Mouse (Mus musculus): ENCODE measurements around the gene 1700067P10Rik. TPM values are rescaled to one million over a fixed set of nuclear protein-coding genes. Genes with fewer than 3 reads are reported as not detected.

1700067P10Rik gene
- polyA plus RNA-seq, 1 experiment from 2014 or later = not detected

- Histone ChIP-seq H3K27me3 (ENCODE audit: control insufficient read depth, insufficient read depth, low read length) (peaks cover 66% of the 10 kb centered on the region), H3K27ac (ENCODE audit: low read depth, low read length) (no peak overlapping the region), H3K36me3 (ENCODE audit: control insufficient read depth, insufficient read depth, low read length) (no peaks in the 10 kb centered on the region), H3K4me2 (ENCODE audit: low read depth, low read length, severe bottlenecking) (peak overlapping the region; percentile 52; the same call in 1 of the 2 replicates), H3K4me3 (ENCODE audit: low read depth, low read length) (0 out of 2 replicates have a peak overlapping the region, but pooled peaks have one; percentile 23), H3K9ac (ENCODE audit: low read length) (no peak overlapping the region), H3K9me3 (ENCODE audit: control insufficient read depth, low read length) (peaks cover 2% of the 10 kb centered on the region; the same call in 1 of the 2 replicates), H3K4me1 (replicated peaks; ENCODE audit: control insufficient read depth, insufficient read depth, low read length) (peaks cover 26% of the 10 kb centered on the region)
- WGBS = under 1% methylated on average over 19 of the region's 19 CpGs
- peak; percentile 58 for DNase-seq (ENCODE audit: low spot score)
- ATAC-seq (replicated peaks; ENCODE audit: low FRiP score) = no peak
Observed at GRCm38 (mm10) chr17:48098528-48098890, 9.4 kb downstream of the 1700067P10Rik start.

- DNase-seq (ENCODE audit: low spot score) (no peak), ATAC-seq (replicated peaks; ENCODE audit: low FRiP score) (no peak)
- peaks cover 59% of the 10 kb centered on the region for H3K27me3 ChIP-seq (ENCODE audit: control insufficient read depth, insufficient read depth, low read length)
- H3K4me2 ChIP-seq (ENCODE audit: low read depth, low read length, severe bottlenecking) = no peak overlapping the region
- H3K4me3 ChIP-seq (ENCODE audit: low read depth, low read length) = no peak overlapping the region
- no peaks in the 10 kb centered on the region for H3K9me3 ChIP-seq (ENCODE audit: control insufficient read depth, low read length)
- H3K4me1 ChIP-seq (replicated peaks; ENCODE audit: control insufficient read depth, insufficient read depth, low read length) = peaks cover 26% of the 10 kb centered on the region
- 7% methylated on average over 11 of the region's 11 CpGs for WGBS
- no peak overlapping the region for H3K9ac ChIP-seq (ENCODE audit: low read length)
- H3K36me3 ChIP-seq (ENCODE audit: control insufficient read depth, insufficient read depth, low read length) = no peaks in the 10 kb centered on the region
- H3K27ac ChIP-seq (ENCODE audit: low read depth, low read length) = no peak overlapping the region
Observed at GRCm38 (mm10) chr17:48099312-48099711, 10.2 kb downstream of the 1700067P10Rik start.

- H3K27ac ChIP-seq (ENCODE audit: low read depth, low read length) = no peak overlapping the region
- peaks cover 24% of the 10 kb centered on the region for H3K4me1 ChIP-seq (replicated peaks; ENCODE audit: control insufficient read depth, insufficient read depth, low read length)
- DNase-seq (ENCODE audit: low spot score) = peak; percentile 94
- ATAC-seq (replicated peaks; ENCODE audit: low FRiP score) = peak; percentile 62
- H3K36me3 ChIP-seq (ENCODE audit: control insufficient read depth, insufficient read depth, low read length) = no peaks in the 10 kb centered on the region
- H3K4me3 ChIP-seq (ENCODE audit: low read depth, low read length) = peak overlapping the region; percentile 11; the same call in 1 of the 2 replicates
- WGBS = 12% methylated on average over 20 of the region's 21 CpGs
- H3K27me3 ChIP-seq (ENCODE audit: control insufficient read depth, insufficient read depth, low read length) = peaks cover 45% of the 10 kb centered on the region
- H3K4me2 ChIP-seq (ENCODE audit: low read depth, low read length, severe bottlenecking) = peak overlapping the region; percentile 36
- no peaks in the 10 kb centered on the region for H3K9me3 ChIP-seq (ENCODE audit: control insufficient read depth, low read length)
- no peak overlapping the region for H3K9ac ChIP-seq (ENCODE audit: low read length)
Observed at GRCm38 (mm10) chr17:48100441-48101417, 11.6 kb downstream of the 1700067P10Rik start.

- Histone ChIP-seq H3K36me3 (ENCODE audit: control insufficient read depth, insufficient read depth, low read length) (no peaks in the 10 kb centered on the region), H3K27me3 (ENCODE audit: control insufficient read depth, insufficient read depth, low read length) (no peaks in the 10 kb centered on the region), H3K4me1 (replicated peaks; ENCODE audit: control insufficient read depth, insufficient read depth, low read length) (no peaks in the 10 kb centered on the region), H3K9me3 (ENCODE audit: control insufficient read depth, low read length) (no peaks in the 10 kb centered on the region), H3K9ac (ENCODE audit: low read length) (no peak overlapping the region), H3K4me2 (ENCODE audit: low read depth, low read length, severe bottlenecking) (no peak overlapping the region), H3K27ac (ENCODE audit: low read depth, low read length) (no peak overlapping the region), H3K4me3 (ENCODE audit: low read depth, low read length) (no peak overlapping the region)
- ATAC-seq (replicated peaks; ENCODE audit: low FRiP score) (no peak), DNase-seq (ENCODE audit: low spot score) (no peak)
- 54% methylated on average over 4 of the region's 4 CpGs for WGBS
Observed at GRCm38 (mm10) chr17:48107333-48107732, 18.2 kb downstream of the 1700067P10Rik start.

- Histone ChIP-seq H3K9me3 (ENCODE audit: control insufficient read depth, low read length) (no peaks in the 10 kb centered on the region), H3K27ac (ENCODE audit: low read depth, low read length) (no peak overlapping the region), H3K9ac (ENCODE audit: low read length) (no peak overlapping the region), H3K36me3 (ENCODE audit: control insufficient read depth, insufficient read depth, low read length) (no peaks in the 10 kb centered on the region), H3K27me3 (ENCODE audit: control insufficient read depth, insufficient read depth, low read length) (no peaks in the 10 kb centered on the region), H3K4me3 (ENCODE audit: low read depth, low read length) (no peak overlapping the region), H3K4me1 (replicated peaks; ENCODE audit: control insufficient read depth, insufficient read depth, low read length) (no peaks in the 10 kb centered on the region), H3K4me2 (ENCODE audit: low read depth, low read length, severe bottlenecking) (no peak overlapping the region)
- WGBS = 64% methylated on average over 6 of the region's 6 CpGs
- no peak for ATAC-seq (replicated peaks; ENCODE audit: low FRiP score)
- DNase-seq (ENCODE audit: low spot score) = no peak
Observed at GRCm38 (mm10) chr17:48107862-48108261, 18.7 kb downstream of the 1700067P10Rik start.

GRCm38 (mm10) chr17:48108520-48108919 is 19.4 kb downstream of the 1700067P10Rik start:
- Histone ChIP-seq H3K4me3 (ENCODE audit: low read depth, low read length) (no peak overlapping the region), H3K27ac (ENCODE audit: low read depth, low read length) (no peak overlapping the region), H3K4me1 (replicated peaks; ENCODE audit: control insufficient read depth, insufficient read depth, low read length) (no peaks in the 10 kb centered on the region), H3K27me3 (ENCODE audit: control insufficient read depth, insufficient read depth, low read length) (no peaks in the 10 kb centered on the region), H3K9me3 (ENCODE audit: control insufficient read depth, low read length) (peaks cover 1% of the 10 kb centered on the region; the same call in 1 of the 2 replicates), H3K36me3 (ENCODE audit: control insufficient read depth, insufficient read depth, low read length) (no peaks in the 10 kb centered on the region), H3K4me2 (ENCODE audit: low read depth, low read length, severe bottlenecking) (no peak overlapping the region), H3K9ac (ENCODE audit: low read length) (no peak overlapping the region)
- 69% methylated on average over 3 of the region's 3 CpGs for WGBS
- DNase-seq (ENCODE audit: low spot score) (no peak), ATAC-seq (replicated peaks; ENCODE audit: low FRiP score) (no peak)

GRCm38 (mm10) chr17:48110547-48111287 is 21.6 kb downstream of the 1700067P10Rik start:
- H3K27ac ChIP-seq (ENCODE audit: low read depth, low read length) = no peak overlapping the region

GRCm38 (mm10) chr17:48118570-48118969 is 29.5 kb downstream of the 1700067P10Rik start:
- WGBS = 56% methylated on average over 1 of the region's 1 CpGs
- H3K27ac ChIP-seq (ENCODE audit: low read depth, low read length) = no peak overlapping the region
- H3K9ac ChIP-seq (ENCODE audit: low read length) = no peak overlapping the region
- no peak for ATAC-seq (replicated peaks; ENCODE audit: low FRiP score)
- peaks cover 2% of the 10 kb centered on the region; the same call in 1 of the 2 replicates for H3K9me3 ChIP-seq (ENCODE audit: control insufficient read depth, low read length)
- H3K4me2 ChIP-seq (ENCODE audit: low read depth, low read length, severe bottlenecking) = no peak overlapping the region
- no peak overlapping the region for H3K4me3 ChIP-seq (ENCODE audit: low read depth, low read length)
- peak; percentile 19 for DNase-seq (ENCODE audit: low spot score)
- H3K27me3 ChIP-seq (ENCODE audit: control insufficient read depth, insufficient read depth, low read length) = no peaks in the 10 kb centered on the region
- no peaks in the 10 kb centered on the region for H3K4me1 ChIP-seq (replicated peaks; ENCODE audit: control insufficient read depth, insufficient read depth, low read length)
- H3K36me3 ChIP-seq (ENCODE audit: control insufficient read depth, insufficient read depth, low read length) = no peaks in the 10 kb centered on the region

More at GRCm38 (mm10) chr17:48110547-48111287, 21.6 kb downstream of the 1700067P10Rik start:
- ATAC-seq (replicated peaks; ENCODE audit: low FRiP score) (no peak; the same call in 1 of the 2 replicates), DNase-seq (ENCODE audit: low spot score) (peak; percentile 74)
- Histone ChIP-seq H3K36me3 (ENCODE audit: control insufficient read depth, insufficient read depth, low read length) (no peaks in the 10 kb centered on the region), H3K4me3 (ENCODE audit: low read depth, low read length) (no peak overlapping the region), H3K4me2 (ENCODE audit: low read depth, low read length, severe bottlenecking) (no peak overlapping the region), H3K4me1 (replicated peaks; ENCODE audit: control insufficient read depth, insufficient read depth, low read length) (no peaks in the 10 kb centered on the region), H3K27me3 (ENCODE audit: control insufficient read depth, insufficient read depth, low read length) (no peaks in the 10 kb centered on the region), H3K9ac (ENCODE audit: low read length) (no peak overlapping the region), H3K9me3 (ENCODE audit: control insufficient read depth, low read length) (peaks cover 3% of the 10 kb centered on the region; the same call in 1 of the 2 replicates)
- WGBS = 53% methylated on average over 8 of the region's 8 CpGs

Measured in forebrain, embryonic 11.5 days (tissue).